Mouse (Mus musculus) frontal cortex, postnatal 14 days (tissue): ENCODE measurements at regions not wholly inside any gene's neighbourhood (a gene's known extent, or its start where the extent isn't known, plus 50 kb on each side); places are given as distances from the start of the nearest gene placed in this dataset.

ENCODE experiments used
- DNase-seq, 2 experiments: peaks; one replicate each; pipeline ENCODE4 v3.0.0; 2022; ENCODE audit warnings: low spot score in 2 of 2

DNA sequence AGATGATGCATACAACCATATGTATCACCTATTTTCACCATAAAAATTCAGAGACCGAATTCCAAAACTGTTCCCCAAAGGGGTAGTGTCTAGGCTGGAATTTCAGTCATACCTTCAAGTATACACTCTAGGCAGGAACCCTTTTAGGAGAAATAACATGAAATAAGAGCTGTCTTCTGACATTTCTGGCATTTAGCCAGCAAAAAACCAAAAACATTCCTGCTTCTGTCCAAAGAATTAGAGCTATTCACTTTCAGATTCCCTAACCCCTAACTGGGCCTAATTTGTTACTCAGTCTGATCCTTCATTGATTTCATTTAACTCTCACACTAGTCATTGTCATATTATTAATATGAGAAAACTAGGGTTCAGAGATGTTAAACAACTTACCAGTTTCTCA lies 49.8 kb upstream of the Wdr75 start:
- DNase-seq = no peak
